Mouse (Mus musculus) heart, postnatal 14 days (tissue): Measurements from ENCODE around the gene Ano1. TPM values are rescaled to one million over a fixed set of nuclear protein-coding genes. Genes with fewer than 3 reads are reported as not detected.

Experiments
- DNase-seq, 2 experiments: peaks; one replicate each; pipeline ENCODE4 v3.0.0; 2021 to 2022
- intact Hi-C: fragments of 180-260 bp; cut with DNase I; formaldehyde crosslinking; loops from one replicate; pipeline ENCODE4 v1.15.1; 2025
- long read RNA-seq, 2 experiments: library from polyadenylated mRNA; stranded (forward); transcript quantifications; one replicate each; pipeline ENCODE4 v2.0.0; 2021
- total RNA-seq, 2 experiments: library from RNA; stranded (reverse); gene quantifications; 2 replicates each; pipeline ENCODE4 v1.2.3; 2021

The Ano1 gene
- 10 to 100 TPM; 18.8 to 22.6 TPM for total RNA-seq
- long read RNA-seq, experiment 1, partial matches to known transcripts = 2 of 2 reads
- long read RNA-seq, experiment 1, other reads (novel, unspliced or antisense) = 0 of 2 reads
- long read RNA-seq, experiment 2, partial matches to known transcripts = 1 of 2 reads
- long read RNA-seq, experiment 2, other reads (novel, unspliced or antisense) = 1 of 2 reads

- intact Hi-C loops = no loop called here
- DNase-seq = no peak
Measured at GRCm38 (mm10) chr7:144751833-144752232, at the start of gene Ano1. Gene Ano1 (minus strand): TSS chr7:144751974.

- peak in 1 of 2 experiments; percentile 26 for DNase-seq
- intact Hi-C loops = loop anchor here (1.0 kb wide), 1 partner anchor 97 kb away; no protein-coding TSS in a partner anchor
Measured at GRCm38 (mm10) chr7:144798471-144798870, 46.7 kb upstream of the Ano1 start.

GRCm38 (mm10) chr7:144796986-144797735 is 45.4 kb upstream of the Ano1 start:
- intact Hi-C loops = no loop called here
- DNase-seq = no peak

- intact Hi-C loops = no loop called here
- no peak for DNase-seq
Measured at GRCm38 (mm10) chr7:144795976-144796474, 44.3 kb upstream of the Ano1 start.

GRCm38 (mm10) chr7:144793296-144793695 is 41.5 kb upstream of the Ano1 start:
- DNase-seq = no peak
- intact Hi-C loops = no loop called here

GRCm38 (mm10) chr7:144791426-144791825 is 39.7 kb upstream of the Ano1 start:
- intact Hi-C loops = no loop called here
- DNase-seq = no peak

- DNase-seq = no peak
- intact Hi-C loops = no loop called here
Measured at GRCm38 (mm10) chr7:144789601-144790556, 38.1 kb upstream of the Ano1 start.

GRCm38 (mm10) chr7:144788631-144789030 is 36.9 kb upstream of the Ano1 start:
- peak in 1 of 2 experiments; percentile 38 for DNase-seq
- intact Hi-C loops = no loop called here

GRCm38 (mm10) chr7:144787501-144787900 is 35.7 kb upstream of the Ano1 start:
- intact Hi-C loops = no loop called here

GRCm38 (mm10) chr7:144786571-144786970 is 34.8 kb upstream of the Ano1 start:
- intact Hi-C loops = no loop called here
- no peak for DNase-seq

More at GRCm38 (mm10) chr7:144787501-144787900, 35.7 kb upstream of the Ano1 start:
- DNase-seq = no peak

GRCm38 (mm10) chr7:144784176-144784575 is 32.4 kb upstream of the Ano1 start:
- DNase-seq = no peak
- intact Hi-C loops = loop anchor here (5.0 kb wide), 1 partner anchor 113 kb away; the partner anchor contains the start of gene Fgf15

- no peak for DNase-seq
- intact Hi-C loops = loop anchor here (5.0 kb wide), 1 partner anchor 115 kb away; the partner anchor contains the start of gene Fgf15
Measured at GRCm38 (mm10) chr7:144782402-144782801, 30.6 kb upstream of the Ano1 start.

- peak in 1 of 2 experiments; percentile 38 for DNase-seq
- intact Hi-C loops = loop anchor here (5.0 kb wide), 1 partner anchor 116 kb away; the partner anchor contains the start of gene Fgf15
Measured at GRCm38 (mm10) chr7:144781337-144781736, 29.6 kb upstream of the Ano1 start.

GRCm38 (mm10) chr7:144780190-144780589 is 28.4 kb upstream of the Ano1 start:
- DNase-seq = no peak
- intact Hi-C loops = loop anchor here (5.0 kb wide), 1 partner anchor 117 kb away; the partner anchor contains the start of gene Fgf15

- intact Hi-C loops = loop anchor here (5.0 to 10.0 kb wide), 2 partner anchors 118 to 325 kb away; partner anchors contain the start of gene Fgf15
- no peak for DNase-seq
Measured at GRCm38 (mm10) chr7:144779691-144780090, 27.9 kb upstream of the Ano1 start.

- no peak for DNase-seq
- intact Hi-C loops = loop anchor here (10.0 kb wide), 1 partner anchor 323 kb away; no protein-coding TSS in a partner anchor
Measured at GRCm38 (mm10) chr7:144777805-144778204, 26.0 kb upstream of the Ano1 start.

GRCm38 (mm10) chr7:144775804-144776447 is 24.2 kb upstream of the Ano1 start:
- peak; percentile 87 to 93 for DNase-seq
- intact Hi-C loops = loop anchor here (1.0 to 10.0 kb wide), 2 partner anchors 189 to 321 kb away; no protein-coding TSS in a partner anchor

GRCm38 (mm10) chr7:144775214-144775613 is 23.4 kb upstream of the Ano1 start:
- intact Hi-C loops = loop anchor here (1.0 to 10.0 kb wide), 2 partner anchors 188 to 320 kb away; no protein-coding TSS in a partner anchor
- DNase-seq = no peak

GRCm38 (mm10) chr7:144774283-144774682 is 22.5 kb upstream of the Ano1 start:
- DNase-seq = no peak
- intact Hi-C loops = loop anchor here (10.0 kb wide), 1 partner anchor 319 kb away; no protein-coding TSS in a partner anchor
